Mouse (Mus musculus) embryonic stem cell, embryonic (primary cell): ENCODE measurements at regions not wholly inside any gene's neighbourhood (a gene's known extent, or its start where the extent isn't known, plus 50 kb on each side); places are given as distances from the start of the nearest gene placed in this dataset.
"Not testable (repeated sequence)": the region's sequence is repeated elsewhere in the genome, so short reads cannot be mapped to it uniquely, and the experiment has no call there.

Experiments used
- CTCF ChIA-PET, 4 experiments: fragments of 300-600 bp in 2 of 4; fragments of 350-600 bp in 2 of 4; sonication (Branson Sonifier 250); formaldehyde crosslinking; loops; one replicate each; lab custom pipeline; 2022; ENCODE audit warnings: inconsistent platforms in 2 of 4; lab: Charles Lee
- POLR2A ChIA-PET, 4 experiments: fragments of 300-600 bp in 2 of 4; fragments of 350-600 bp in 2 of 4; sonication (Branson Sonifier 250); formaldehyde crosslinking; loops; one replicate each; lab custom pipeline; 2022; ENCODE audit warnings: antibody characterized with exemption in 4 of 4, inconsistent platforms in 1 of 4; lab: Charles Lee

DNA sequence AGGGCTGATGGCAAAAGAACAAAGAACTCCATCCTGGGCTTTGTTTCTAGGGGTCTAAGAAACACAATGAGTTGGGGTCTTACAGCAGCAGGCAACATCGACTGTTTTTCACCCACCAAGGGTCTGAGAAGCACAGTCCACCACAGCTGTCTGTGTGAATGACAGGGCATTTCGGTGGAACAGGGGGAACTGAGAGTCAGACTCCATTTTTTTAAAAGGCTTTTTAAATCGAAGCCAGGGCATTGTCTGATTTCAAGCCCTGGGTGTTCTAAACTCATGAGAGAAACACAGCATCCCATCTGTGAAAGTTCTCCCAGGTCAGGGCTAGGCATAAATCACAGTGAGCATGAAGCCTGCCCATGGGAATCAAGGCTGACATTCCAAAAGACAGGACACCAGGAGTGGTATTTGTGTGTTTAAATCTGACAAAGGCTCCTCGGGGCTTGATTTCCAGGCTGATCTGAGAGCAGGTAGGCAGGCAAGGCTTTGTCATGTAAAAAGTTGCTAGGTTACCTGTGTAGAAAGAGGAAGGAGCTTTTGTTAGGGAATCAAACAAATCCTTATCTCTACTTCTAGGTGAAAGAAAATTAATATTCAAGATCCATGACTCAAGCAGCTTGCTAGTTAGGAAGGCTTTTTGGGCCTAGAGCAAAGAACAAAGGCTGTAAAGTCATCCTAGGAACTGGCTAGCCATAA, 184.8 kb upstream of the Gm10324 start:
- CTCF ChIA-PET = not testable (repeated sequence)
- POLR2A ChIA-PET = interaction anchor here in 1 of 4 experiments (0.6 kb wide), 1 partner anchor 1028 kb away, joined by 3 read pairs; no protein-coding TSS in a partner anchor

DNA sequence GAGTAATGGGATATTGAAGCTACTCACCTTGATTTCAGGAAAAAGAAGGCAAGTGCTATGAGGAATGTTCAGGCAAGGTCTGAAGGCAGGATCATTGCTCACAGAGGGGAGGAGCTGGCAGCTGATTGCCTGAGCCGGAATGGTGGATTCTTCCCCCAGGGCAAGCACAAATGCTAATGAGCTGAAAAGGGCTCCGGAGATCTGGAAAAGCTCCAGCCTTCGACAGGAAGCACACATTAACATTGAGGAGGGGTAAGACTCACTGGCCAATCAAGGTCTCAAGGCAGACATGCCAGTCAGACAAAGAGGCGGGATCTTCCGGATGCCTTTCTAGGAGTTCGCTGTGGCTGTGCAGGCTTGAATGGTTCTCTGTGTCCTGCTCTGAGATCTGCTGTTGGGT, 169.1 kb upstream of the Gm10324 start:
- POLR2A ChIA-PET, CTCF ChIA-PET: not testable (repeated sequence)

DNA sequence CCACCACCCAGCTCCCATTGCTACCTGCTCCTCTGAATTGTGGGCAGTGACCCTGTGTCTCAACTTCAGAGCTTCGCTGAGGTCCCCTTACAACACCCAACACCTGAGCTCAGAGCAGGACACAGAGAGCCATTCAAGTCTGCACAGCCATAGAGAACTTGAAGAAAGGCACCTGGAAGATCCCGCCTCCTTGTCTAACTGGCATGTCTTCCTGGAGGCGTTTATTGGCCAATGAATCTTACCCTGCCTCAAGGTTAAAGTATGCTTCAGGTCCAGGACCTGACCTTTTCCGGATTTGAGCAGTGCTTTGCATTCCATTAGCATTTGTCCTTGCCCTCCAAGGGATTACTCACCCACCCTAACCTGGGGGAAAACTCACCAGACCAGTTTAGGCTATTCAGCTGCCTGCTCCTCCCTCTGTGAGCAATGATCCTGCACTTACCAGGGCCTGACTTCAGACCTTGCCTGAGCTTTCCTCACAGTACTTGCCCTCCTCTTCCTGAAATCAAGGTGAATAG, 128.4 kb upstream of the Gm10324 start:
- CTCF ChIA-PET = not testable (repeated sequence)
- POLR2A ChIA-PET = interaction anchor here in 1 of 4 experiments (0.7 kb wide), 1 partner anchor 635 kb away, joined by 6 read pairs; no protein-coding TSS in a partner anchor

DNA sequence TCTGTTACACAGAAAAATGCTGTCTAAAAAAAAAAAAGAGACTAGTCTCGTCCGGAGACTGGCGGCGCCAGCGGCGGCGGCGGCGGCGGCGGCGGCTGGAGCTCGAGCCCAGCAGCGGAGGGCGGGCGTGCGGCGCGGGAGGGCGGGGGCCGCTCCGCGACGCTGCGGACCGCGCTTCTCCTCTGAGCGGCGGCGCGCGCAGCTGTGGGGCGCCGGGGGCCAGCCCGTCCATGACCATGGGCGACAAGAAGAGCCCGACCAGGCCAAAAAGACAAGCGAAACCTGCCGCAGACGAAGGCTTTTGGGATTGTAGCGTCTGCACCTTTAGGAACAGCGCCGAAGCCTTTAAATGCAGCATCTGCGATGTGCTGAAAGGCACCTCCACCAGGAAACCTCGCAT, 111.8 kb upstream of the Gm10324 start:
- POLR2A ChIA-PET, CTCF ChIA-PET: not testable (repeated sequence)

DNA sequence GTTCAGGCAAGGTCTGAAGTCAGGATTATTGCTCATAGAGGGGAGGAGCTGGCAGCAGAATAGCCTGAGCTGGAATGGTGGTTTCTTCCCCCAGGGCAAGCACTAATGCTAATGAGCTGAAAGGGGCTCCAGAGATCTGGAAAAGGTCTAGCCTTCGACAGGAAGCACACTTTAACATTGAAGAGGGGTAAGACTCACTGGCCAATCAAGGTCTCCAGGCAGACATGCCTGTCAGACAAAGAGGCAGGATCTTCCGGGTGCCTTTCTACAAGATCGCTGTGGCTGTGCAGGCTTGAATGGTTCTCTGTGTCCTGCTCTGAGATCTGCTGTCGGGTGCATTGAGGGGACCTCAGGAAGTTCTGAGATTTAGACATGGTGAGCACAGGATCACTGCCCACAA, 87.4 kb upstream of the Gm10324 start:
- CTCF ChIA-PET, POLR2A ChIA-PET: not testable (repeated sequence)

DNA sequence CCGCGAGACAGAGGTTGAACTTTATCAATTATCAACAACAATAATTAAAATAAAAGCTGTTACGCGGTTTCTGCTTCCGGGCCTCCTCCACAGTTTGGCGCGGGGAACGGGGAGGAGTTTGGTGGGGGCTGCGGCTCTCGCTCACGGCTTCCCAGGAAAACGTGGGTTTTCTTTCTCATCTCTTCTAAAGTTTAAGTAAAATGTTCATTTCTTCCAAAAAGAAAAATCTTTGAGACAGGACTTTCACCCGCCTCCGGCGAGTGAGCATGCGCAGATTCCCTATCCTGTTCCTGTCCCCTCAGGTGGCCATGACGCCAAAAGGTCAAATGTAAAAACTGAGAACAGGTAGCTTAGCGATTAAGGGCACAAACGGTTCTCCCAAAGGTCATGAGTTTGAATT, 56.7 kb upstream of the Gm10324 start:
- POLR2A ChIA-PET, CTCF ChIA-PET: not testable (repeated sequence)

DNA sequence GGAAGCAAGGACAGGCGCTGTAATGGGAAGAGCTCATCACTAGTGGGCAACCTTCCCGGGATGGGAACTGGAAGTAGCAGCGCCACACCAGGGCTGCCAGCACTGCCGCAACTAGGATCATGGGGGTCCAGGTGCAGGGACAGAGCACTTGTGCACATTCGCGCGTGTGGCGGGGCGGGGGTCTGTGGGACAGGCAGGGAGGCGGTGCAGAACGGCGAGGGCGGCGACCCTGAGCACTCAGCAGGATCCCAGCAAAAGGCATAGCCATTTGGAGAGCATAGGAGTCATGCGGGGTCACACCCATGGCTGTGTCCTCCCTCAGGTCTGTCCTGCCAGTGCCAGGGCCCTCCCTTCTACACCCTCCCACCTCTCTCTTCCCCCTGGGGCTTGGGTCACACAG, 56.0 kb upstream of the Gm10324 start:
- CTCF ChIA-PET, POLR2A ChIA-PET: not testable (repeated sequence)
